Mouse (Mus musculus): ENCODE results near the gene Gm11027.

Gm11027 gene

DNA sequence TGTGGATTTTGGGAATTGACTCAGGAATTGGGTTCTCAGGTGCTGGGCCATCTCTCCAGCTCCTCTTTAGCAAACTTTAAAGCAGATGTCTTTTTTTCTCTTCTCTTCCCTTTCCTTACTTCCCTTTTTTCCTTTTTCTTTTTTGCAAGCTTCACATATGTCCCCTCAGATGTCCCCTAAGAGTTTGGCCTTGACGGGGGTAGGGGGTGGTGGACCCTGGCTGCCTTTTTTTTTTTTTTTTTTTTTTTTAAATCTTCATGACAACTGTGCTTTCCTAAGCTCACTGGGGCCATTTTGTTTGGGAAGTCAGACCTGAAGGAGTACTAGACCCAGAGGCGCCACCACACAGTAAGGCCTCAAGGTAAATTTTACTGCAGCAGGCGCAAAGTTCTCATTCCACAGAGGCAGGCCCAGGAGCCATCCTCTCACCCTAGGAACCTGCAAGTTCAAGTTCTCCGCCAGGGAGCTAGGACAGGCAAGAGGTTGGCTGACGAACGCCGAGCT is 5.0 kb downstream of the Gm11027 start:
- DNase-seq, result no peak

DNA sequence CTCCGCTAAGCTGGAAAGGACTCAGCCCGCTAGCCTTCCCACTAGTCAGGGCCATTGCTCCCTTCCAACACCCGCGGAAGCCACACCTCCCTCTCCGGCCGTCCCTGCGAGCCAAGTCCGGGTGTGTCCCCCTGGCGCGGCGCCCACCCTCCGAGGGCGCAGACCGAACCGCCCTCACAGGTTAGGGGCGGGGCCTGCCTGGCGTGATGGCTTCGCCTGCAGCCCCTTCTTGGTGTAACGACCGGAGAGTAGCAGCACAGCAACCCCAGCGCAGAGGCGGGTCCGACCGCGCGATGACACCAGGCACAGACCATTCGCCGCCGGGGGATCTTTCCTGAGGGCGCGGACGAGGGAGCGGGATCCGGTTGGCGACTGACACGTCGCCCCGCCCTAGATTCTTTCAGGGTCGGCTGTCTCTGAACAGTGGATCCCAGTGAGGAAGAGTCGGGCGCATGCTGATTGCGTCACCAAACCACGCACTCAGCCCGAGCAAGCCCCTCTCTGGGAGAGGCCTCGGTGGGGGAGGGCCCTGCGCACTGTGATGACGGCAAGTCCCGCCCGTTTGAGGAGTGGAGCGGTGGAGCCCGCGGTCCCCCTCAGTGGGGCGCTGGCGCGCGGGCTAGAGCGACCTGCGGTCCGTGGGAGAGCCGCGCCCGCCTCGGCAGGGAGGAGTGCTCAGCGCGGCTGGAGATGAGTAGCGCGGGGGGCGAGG is 5.6 kb downstream of the Gm11027 start, which contains the start of gene Esyt2:
TSS of gene Esyt2 (plus strand) at position 544 of the 712 bp plus-strand sequence.
- DNase-seq, result peak; percentile 99

DNA sequence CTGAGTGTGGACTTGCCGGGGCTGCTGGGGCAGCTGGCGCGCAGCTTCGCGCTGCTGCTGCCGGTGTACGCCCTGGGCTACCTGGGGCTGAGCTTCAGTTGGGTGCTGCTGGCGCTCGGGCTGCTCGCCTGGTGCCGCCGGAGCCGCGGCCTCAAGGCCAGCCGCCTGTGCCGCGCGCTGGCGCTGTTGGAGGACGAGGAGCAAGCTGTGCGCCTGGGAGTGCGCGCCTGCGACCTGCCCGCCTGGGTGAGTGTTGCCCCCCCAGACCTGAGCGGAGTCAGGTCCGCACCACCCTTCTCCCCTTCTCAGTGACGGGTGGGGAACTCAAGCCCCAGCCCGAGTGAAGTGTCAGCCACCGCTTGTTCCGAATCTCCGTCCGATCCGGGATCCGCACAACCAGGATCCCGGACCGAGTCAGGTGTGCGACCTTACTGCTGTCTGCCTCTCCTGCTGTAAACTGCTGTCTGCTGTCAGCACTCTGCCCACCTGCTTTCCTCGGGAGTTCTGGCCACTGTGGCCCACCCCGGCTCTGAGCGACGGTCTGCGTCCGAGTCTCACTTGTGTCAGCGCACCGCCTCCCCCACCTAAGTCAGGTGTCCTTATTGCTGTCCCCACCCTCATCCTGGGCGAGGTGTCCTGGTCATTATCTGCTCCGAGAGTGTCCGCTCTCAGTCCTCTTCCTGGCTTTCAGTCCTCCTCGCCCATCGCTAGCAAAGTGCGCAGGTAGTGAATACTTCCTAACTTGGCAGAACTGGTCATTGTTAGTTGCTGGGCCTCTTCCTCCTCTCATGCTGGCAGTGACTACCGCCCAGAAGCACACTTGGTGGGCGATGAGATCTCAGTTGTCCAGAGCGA is 6.5 kb downstream of the Gm11027 start:
- peak; percentile 50 for DNase-seq

DNA sequence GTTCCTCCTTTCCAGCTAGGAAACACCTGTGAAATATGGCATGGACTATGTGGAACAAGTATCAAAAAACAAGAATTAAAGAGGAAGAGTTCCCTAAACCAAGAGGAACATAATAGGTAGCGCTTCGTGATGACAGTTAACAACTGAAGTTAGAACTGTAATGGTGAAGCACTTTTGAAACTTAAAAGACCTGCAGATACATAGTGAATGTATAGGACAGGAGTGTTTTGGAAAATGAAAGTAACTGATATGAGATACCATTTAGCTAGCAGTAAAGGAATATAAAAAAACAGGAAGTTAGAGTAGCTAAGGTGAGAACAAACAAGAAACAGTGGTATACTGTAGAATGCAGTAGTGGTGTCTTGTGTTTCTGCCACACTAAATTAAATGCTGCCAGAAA is 7.7 kb downstream of the Gm11027 start:
- no peak for DNase-seq

DNA sequence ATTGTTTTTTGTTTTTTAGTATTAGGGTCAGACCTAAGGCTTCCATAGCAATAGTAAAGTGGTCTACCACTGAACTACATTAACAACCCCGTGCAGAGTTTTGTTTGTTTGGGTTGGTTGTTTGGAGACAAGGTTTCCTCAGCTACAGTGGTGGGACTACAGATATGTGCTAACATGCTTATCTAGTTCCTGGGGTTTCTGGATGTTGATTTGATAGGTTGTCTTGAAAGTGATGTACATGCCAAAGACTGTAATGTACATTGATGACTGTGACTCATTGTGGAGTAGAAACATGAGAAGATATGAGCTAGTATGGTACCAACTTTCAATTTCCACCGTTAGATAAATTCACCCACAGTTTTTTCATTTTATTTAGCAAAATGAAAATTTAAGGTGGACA is 8.3 kb downstream of the Gm11027 start:
- no peak for DNase-seq

DNA sequence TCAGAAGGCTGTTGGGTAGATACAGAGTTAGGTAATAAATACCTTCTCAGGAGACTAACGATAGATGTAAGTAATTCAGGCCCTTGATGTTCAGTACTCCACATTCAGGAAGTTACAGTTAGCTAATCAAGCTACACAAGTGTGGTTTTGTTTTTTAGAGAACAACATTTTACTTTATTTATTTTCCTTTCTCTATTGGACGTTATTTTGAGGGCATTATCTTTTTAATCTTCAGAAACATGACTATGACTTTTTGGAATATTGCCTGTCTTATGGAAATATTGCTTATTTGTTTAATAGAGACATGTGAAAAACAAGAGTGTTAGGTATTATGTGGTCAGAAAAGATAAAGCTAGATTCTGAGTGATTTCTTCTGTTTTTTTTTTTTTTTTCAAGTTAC is 18.0 kb downstream of the Gm11027 start:
- no peak for DNase-seq

DNA sequence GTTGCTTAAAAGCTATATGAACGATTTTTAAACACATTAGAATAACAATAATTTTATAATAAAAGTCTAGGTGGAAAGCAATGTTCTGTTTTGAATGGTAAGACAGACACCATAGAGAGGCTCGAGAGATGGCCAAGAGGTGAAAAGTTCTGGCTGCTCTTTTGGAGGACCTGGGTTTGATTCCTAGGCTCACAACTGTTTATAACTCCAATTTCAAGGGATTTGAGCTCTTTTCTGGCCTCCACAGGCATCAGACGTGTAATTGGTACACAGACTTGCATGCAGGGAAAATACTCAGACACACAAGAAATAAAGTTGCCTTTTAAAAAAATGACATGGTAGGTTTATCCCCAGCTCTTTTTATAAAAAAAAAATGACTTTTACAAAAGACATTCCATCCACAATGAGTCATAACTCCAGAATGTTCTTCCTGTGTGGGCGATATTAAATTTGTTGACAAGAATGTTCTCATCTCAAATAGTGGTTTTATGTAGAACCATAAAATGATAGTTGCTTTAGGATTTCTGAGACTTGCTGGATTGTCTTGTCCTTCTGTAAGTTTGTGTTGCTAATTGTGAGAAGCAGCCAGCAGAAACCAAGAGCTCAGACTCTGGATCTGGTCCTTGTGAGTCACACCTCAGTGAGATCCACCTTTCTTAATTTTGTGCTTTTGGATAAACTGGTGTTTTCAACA is 18.6 kb downstream of the Gm11027 start:
- no peak for DNase-seq

DNA sequence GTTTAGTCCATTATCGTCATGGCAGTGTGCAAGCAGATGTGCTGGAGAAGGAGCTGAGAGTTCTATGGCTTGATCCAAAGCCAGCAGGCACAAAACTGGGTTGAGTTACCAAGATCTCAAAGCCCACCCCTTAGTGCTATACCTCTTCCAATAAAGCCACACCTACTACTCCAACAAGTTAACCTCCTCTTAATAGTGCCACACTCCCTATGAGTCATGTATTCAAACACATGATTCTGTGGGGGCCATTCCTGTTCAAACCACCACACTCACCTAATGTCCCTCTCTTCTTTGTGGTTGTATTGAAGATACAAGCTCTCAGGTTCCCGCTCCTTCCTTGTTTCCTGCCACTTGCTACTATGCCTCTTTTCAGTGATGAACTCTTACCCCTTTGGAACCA is 24.7 kb downstream of the Gm11027 start:
- DNase-seq, result no peak

DNA sequence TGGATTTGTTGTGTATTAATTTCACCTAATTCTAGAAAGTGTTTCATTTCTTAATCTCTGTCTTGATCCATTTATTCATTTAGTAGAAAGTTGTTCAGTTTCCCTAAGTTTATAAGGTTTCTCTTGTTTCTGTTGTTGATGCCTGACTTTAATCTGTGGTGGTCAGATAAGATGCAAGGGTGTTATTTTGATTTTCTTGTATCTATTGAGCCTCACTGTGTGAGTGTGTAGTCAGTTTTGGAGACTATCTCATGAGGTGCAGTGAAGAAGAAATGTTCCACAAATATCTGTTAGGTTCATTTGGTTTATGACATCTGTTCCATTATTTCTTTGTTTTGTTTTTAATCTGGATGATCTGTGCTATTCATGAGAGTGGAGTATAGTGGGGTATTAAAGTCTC is 27.0 kb downstream of the Gm11027 start:
- DNase-seq, result no peak

DNA sequence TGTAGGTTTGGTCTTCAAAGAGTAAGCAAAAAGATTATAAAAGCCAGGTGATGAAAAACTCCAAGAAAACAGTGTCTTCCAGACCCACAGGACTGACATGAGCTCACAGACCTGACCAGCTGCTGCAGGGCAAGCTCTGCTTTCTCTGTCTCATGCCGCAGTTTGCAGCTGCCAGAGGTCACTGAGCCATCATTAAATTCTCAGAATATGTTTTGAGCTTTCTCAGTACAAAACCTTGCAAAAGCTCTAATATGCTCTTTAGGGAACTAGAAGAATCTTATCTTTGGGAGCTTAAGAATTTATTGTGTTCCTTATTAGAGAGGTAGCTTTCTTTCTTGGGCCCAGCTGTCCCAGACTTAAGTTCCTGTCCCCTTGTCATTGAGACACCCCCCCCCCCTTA is 30.9 kb downstream of the Gm11027 start:
- DNase-seq, result no peak

DNA sequence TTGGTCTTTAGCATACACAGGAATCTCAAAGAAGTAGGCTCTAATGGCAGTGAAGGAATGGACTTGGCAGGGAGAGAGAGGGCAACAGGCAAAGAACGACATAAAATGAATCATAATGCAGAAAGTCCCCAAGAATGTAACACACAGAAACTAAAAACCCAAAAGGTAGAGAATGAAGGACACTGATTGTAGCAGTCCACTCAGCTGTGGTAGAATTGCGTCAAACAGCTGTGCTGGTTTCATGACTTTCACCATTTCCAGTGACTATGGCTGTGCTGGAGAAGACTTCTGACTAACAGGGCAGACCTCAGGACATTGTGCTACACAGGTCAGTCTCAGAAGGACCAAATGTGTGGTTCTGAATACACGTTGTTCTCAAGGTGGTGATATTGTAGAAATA is 32.7 kb downstream of the Gm11027 start:
- DNase-seq, result no peak

DNA sequence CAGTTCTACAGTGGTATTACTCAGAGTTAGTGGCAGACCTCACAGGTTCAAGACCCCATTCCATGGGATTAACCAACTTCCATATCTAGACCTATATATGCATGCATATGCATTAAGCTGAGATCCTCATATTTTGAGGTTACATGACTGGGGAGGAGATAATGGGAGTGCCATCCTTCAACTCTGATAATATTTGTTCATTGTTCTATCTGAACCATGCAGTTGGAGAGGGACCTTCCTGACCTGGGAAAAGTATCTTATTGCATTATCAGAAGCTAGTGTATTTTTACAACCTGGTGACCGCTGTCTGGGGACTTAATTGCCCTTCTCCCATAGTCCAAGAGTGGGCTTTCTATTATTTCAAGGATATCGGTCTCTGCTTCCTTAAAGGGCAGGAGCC is 33.4 kb downstream of the Gm11027 start:
- DNase-seq, result no peak

DNA sequence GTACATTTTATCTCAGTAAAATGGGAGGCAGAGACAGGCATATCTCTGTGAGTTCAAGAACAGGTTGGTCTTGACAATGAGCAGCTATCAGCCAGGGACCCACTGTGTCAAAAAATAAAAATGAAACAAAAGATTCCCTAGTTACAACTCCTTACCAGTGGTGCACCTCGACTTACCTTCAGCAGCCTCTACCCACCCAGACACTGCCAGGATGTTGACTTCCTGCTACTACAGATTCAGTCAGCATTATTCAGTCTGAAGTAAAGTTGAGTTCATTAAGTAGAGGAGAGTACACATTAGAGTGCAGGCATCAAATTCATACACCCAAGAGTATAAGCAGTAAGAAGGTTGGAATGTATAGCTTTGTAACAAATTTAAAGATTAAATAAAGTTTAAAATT is 38.6 kb downstream of the Gm11027 start:
- no peak for DNase-seq

DNA sequence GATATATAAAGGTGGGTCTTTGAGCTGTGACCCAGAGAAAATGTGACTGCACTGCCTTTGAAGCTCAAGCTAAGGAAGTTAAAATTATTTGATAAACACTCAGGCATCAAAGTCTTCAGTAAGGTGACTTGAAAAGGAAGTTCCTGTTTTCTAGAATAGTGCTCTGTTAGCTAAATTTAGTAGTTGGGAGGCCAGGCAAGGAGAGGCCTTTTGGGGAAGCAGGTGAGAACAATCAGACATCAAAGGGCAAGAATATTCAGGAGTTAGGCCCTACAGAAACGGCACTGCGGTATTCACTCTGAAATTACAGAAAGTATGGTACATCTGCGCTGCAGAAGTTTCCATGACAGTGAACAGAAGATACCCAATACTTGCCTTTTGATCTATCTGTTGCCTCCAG is 40.3 kb downstream of the Gm11027 start:
- no peak for DNase-seq

DNA sequence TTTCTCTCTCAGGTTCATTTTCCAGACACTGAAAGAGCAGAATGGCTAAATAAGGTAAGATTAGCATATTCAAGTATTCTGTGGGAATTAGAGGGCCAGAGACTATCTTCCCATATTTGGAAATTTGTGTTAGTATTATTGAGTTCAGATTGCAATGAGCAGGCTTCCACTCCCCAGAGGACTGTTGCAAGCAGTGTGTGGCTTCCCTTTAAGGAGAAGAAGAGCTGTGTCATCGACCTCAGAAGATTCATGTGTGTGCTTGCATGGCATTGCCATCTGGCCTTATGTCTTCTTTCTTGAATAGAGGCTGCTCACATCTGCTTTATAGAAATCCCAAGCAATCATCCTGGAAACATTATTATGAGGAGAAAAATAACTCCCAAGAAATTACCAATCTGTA is 42.6 kb downstream of the Gm11027 start:
- no peak for DNase-seq

Data from kidney, adult 18-20 months (tissue).